Mouse (Mus musculus): ENCODE data around the gene Ghitm.
"Not testable (repeated sequence)": the region's sequence is repeated elsewhere in the genome, so short reads cannot be mapped to it uniquely, and the experiment has no call there.

Gene Ghitm

GRCm38 (mm10) chr14:37135127-37135593 is at the start of gene Ghitm:
Ghitm (minus strand) TSS chr14:37135272.
- peak; percentile 98 to 99 for DNase-seq (ENCODE audit: low spot score in 2 of 2)

- no peak for DNase-seq (ENCODE audit: low spot score in 2 of 2)
Observed at GRCm38 (mm10) chr14:37184871-37185270, 49.8 kb upstream of the Ghitm start.

GRCm38 (mm10) chr14:37174484-37174883 is 39.4 kb upstream of the Ghitm start:
- DNase-seq (ENCODE audit: low spot score in 2 of 2), result no peak

GRCm38 (mm10) chr14:37165266-37165926 is 30.3 kb upstream of the Ghitm start:
- peak; percentile 34 to 46 for DNase-seq (ENCODE audit: low spot score in 2 of 2)

GRCm38 (mm10) chr14:37164392-37165032 is 29.4 kb upstream of the Ghitm start:
- no peak for DNase-seq (ENCODE audit: low spot score in 2 of 2)

GRCm38 (mm10) chr14:37163277-37163956 is 28.3 kb upstream of the Ghitm start:
- DNase-seq (ENCODE audit: low spot score in 2 of 2), result no peak

DNA sequence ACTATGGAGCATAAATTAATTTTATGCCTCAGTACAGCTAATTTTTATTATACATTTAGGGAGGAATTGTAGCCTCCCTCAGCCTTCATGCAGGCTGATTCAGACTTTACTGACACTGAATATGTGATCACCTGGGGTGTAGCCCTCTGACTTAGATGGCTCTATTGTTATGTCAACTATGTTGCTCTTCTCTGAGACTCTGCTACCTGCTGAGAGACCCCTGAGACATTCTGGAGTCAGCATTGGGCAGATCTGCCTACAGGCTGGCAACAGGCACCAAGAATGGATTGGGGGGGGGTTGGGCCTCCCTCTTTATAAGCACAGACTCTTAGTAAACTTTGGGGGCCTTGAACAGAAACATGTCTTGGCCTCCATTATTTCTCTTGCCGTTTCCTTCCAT is 19.3 kb upstream of the Ghitm start:
- no peak for DNase-seq (ENCODE audit: low spot score in 2 of 2)

GRCm38 (mm10) chr14:37139051-37139710 is 4.1 kb upstream of the Ghitm start:
- DNase-seq (ENCODE audit: low spot score in 2 of 2), result no peak

- not testable (repeated sequence) for DNase-seq (ENCODE audit: low spot score in 2 of 2)
Observed at GRCm38 (mm10) chr14:37137596-37137995, 2.5 kb upstream of the Ghitm start.

- DNase-seq (ENCODE audit: low spot score in 2 of 2), result no peak
Observed at GRCm38 (mm10) chr14:37136110-37136509, 1.0 kb upstream of the Ghitm start.

GRCm38 (mm10) chr14:37135671-37136070 is 599 bp upstream of the Ghitm start:
- no peak for DNase-seq (ENCODE audit: low spot score in 2 of 2)

GRCm38 (mm10) chr14:37134304-37135126 is 557 bp downstream of the Ghitm start:
- DNase-seq (ENCODE audit: low spot score in 2 of 2), result no peak

GRCm38 (mm10) chr14:37127652-37128051 is 7.4 kb downstream of the Ghitm start:
- peak; percentile 56 to 62 for DNase-seq (ENCODE audit: low spot score in 2 of 2)

DNA sequence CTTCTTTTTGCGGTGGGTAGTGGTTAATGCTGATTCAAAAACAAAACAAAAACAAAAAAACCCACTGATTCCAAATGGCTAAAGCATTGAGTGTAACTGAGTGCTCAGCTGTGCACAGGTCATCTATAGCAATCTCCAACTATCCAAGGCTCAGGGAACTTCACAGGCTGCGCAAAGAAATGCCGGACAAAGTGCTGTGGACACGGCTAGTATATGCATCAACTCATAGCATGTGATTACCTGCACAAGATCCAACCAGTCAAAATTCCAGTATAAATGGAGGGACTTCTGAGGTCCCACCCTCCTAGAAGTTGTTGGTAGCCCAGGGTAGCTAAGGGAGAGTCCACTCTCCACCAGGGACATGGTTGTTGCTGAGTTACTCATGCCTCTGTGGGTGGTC is 15.8 kb downstream of the Ghitm start:
- DNase-seq (ENCODE audit: low spot score in 2 of 2), result no peak

DNA sequence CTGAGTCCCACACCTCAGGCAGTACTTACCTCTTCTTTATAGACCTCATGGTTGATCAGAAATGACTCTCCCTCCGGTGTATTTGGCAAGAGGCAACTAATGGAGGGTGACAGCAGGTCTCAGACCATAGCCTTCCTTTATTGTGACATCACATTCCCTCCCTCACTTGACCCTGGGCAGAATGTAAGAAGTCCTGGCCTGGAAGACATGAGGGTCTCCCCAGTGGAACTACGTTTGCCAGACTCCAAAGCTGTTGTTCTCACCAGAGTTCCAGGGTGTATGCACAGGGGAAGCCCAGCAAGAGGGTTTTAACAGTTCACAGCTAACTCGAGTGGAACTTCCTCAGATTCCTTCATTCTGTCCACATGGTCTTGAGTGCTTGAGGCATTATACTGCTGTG is 21.1 kb downstream of the Ghitm start, which contains the start of gene 2610528A11Rik:
2610528A11Rik (minus strand) TSS at position 101 of the 400 bp plus-strand sequence.
- DNase-seq (ENCODE audit: low spot score in 2 of 2), result no peak

- no peak for DNase-seq (ENCODE audit: low spot score in 2 of 2)
Observed at GRCm38 (mm10) chr14:37112931-37113330, 22.1 kb downstream of the Ghitm start.

GRCm38 (mm10) chr14:37111371-37111770 is 23.7 kb downstream of the Ghitm start:
- DNase-seq (ENCODE audit: low spot score in 2 of 2), result no peak

- DNase-seq (ENCODE audit: low spot score in 2 of 2), result no peak
Observed at GRCm38 (mm10) chr14:37110456-37110855, 24.6 kb downstream of the Ghitm start.

- no peak for DNase-seq (ENCODE audit: low spot score in 2 of 2)
Observed at GRCm38 (mm10) chr14:37109975-37110374, 25.1 kb downstream of the Ghitm start.

- DNase-seq (ENCODE audit: low spot score in 2 of 2), result no peak
Observed at GRCm38 (mm10) chr14:37109460-37109859, 25.6 kb downstream of the Ghitm start.

GRCm38 (mm10) chr14:37105846-37106245 is 29.2 kb downstream of the Ghitm start:
- peak; percentile 33 to 55 for DNase-seq (ENCODE audit: low spot score in 2 of 2)
